Mouse (Mus musculus) heart, embryonic 14.5 days (tissue): Measurements from ENCODE around the gene Rita1. TPM values are rescaled to one million over a fixed set of nuclear protein-coding genes. Genes with fewer than 3 reads are reported as not detected.

Source experiments
- ATAC-seq: fragments of 200-750 bp; cut with Nextera tagmentation; 2 replicates; pipeline ENCODE4 v1.8.0; 2017; ENCODE audit warnings: low read depth, moderate TSS enrichment; ENCODE audit not compliant: insufficient number of reproducible peaks, insufficient read depth, low FRiP score
- H3K27ac ChIP-seq, 2 experiments: fragments of 200-500 bp in 1 of 2; fragments of 300-500 bp in 1 of 2; sonication (generic) in 1 of 2; replicated peaks in 1 of 2; 2 replicates each; pipeline ENCODE4 v1.5.1; 2012 to 2014; ENCODE audit warnings: low read depth in 2 of 2, low read length in 2 of 2, control low read depth in 1 of 2, mild to moderate bottlenecking in 1 of 2, mixed read lengths in 1 of 2; ENCODE audit not compliant: control insufficient read depth in 1 of 2, insufficient read depth in 1 of 2
- H3K27me3 ChIP-seq: fragments of 300-500 bp; sonication (generic); 2 replicates; pipeline ENCODE4 v1.6.1; 2014; ENCODE audit warnings: mild to moderate bottlenecking, low read length, control low read depth; ENCODE audit not compliant: control insufficient read depth, insufficient read depth
- H3K36me3 ChIP-seq: fragments of 300-500 bp; sonication (generic); 2 replicates; pipeline ENCODE4 v1.6.1; 2014; ENCODE audit warnings: mild to moderate bottlenecking, control low read depth, low read length, mixed read lengths; ENCODE audit not compliant: control insufficient read depth, insufficient read depth
- H3K4me1 ChIP-seq, 2 experiments: fragments of 200-500 bp in 1 of 2; fragments of 300-500 bp in 1 of 2; sonication (generic) in 1 of 2; 2 replicates each; pipeline ENCODE4 v1.6.1; 2012 to 2014; ENCODE audit warnings: low read length in 2 of 2, control low read depth in 1 of 2, mixed read lengths in 1 of 2; ENCODE audit not compliant: control insufficient read depth in 2 of 2, insufficient read depth in 2 of 2
- H3K4me2 ChIP-seq: fragments of 300-500 bp; sonication (generic); 2 replicates; pipeline ENCODE4 v1.6.1; 2014; ENCODE audit warnings: mild to moderate bottlenecking, low read length
- H3K4me3 ChIP-seq, 2 experiments: fragments of 200-500 bp in 1 of 2; fragments of 300-500 bp in 1 of 2; sonication (generic) in 1 of 2; 2 replicates each; pipeline ENCODE4 v1.5.1; 2012 to 2014; ENCODE audit warnings: low read length in 2 of 2, mild to moderate bottlenecking in 2 of 2, control low read depth in 1 of 2, low read depth in 1 of 2, moderate library complexity in 1 of 2; ENCODE audit not compliant: control insufficient read depth in 1 of 2, insufficient read depth in 1 of 2
- H3K9ac ChIP-seq: fragments of 300-500 bp; sonication (generic); 2 replicates; pipeline ENCODE4 v1.6.1; 2014; ENCODE audit warnings: mild to moderate bottlenecking, low read length
- H3K9me3 ChIP-seq: fragments of 300-500 bp; sonication (generic); 2 replicates; pipeline ENCODE4 v1.6.1; 2016; ENCODE audit warnings: low read length, control low read depth; ENCODE audit not compliant: control insufficient read depth
- WGBS: fragments of 180-500 bp; shearing (Covaris S2); extraction: QIAGEN DNeasy Blood & Tissue Kit; methylation state at CpG from one replicate; pipeline ENCODE4 v1.1.7; 2014; 5-methylcytosine and 5-hydroxymethylcytosine counted together
- polyA plus RNA-seq: library from polyadenylated mRNA; unstranded; fragments of >200 nt; fragmentation: Nextera tagmentation; extraction: Ambion mirVana; gene quantifications from 2 replicates; pipeline ENCODE4 v1.2.1, GENCODE M21; 2014

The Rita1 gene
- polyA plus RNA-seq, 1 experiment from 2014 or later: 5.6 TPM

GRCm38 (mm10) chr5:120568964-120569363 lies 43.4 kb downstream of the Rita1 start:
- Histone ChIP-seq H3K27ac (no peak overlapping the region), H3K4me1 (peaks cover 51 to 57% of the 10 kb centered on the region in 2 experiments), H3K27me3 (no peaks in the 10 kb centered on the region), H3K4me3 (no peak overlapping the region), H3K9ac (no peak overlapping the region), H3K4me2 (no peak overlapping the region), H3K9me3 (no peaks in the 10 kb centered on the region), H3K36me3 (no peaks in the 10 kb centered on the region)
- ATAC-seq: no peak
- WGBS: 50% methylated on average over 4 of the region's 4 CpGs

GRCm38 (mm10) chr5:120568336-120568768 lies 44.0 kb downstream of the Rita1 start:
- H3K4me3 ChIP-seq: no peak overlapping the region
- H3K4me2 ChIP-seq: no peak overlapping the region
- H3K4me1 ChIP-seq: peaks cover 57 to 62% of the 10 kb centered on the region in 2 experiments
- H3K27me3 ChIP-seq: no peaks in the 10 kb centered on the region
- ATAC-seq: no peak
- H3K9me3 ChIP-seq: no peaks in the 10 kb centered on the region
- 74% methylated on average over 9 of the region's 9 CpGs for WGBS
- H3K27ac ChIP-seq: no peak overlapping the region
- H3K9ac ChIP-seq: no peak overlapping the region
- H3K36me3 ChIP-seq: no peaks in the 10 kb centered on the region

- ATAC-seq: no peak
- no peaks in the 10 kb centered on the region for H3K27me3 ChIP-seq
- no peak overlapping the region for H3K27ac ChIP-seq
- no peak overlapping the region for H3K4me2 ChIP-seq
- H3K36me3 ChIP-seq: no peaks in the 10 kb centered on the region
- peaks cover 63 to 68% of the 10 kb centered on the region in 2 experiments for H3K4me1 ChIP-seq
- no peak overlapping the region for H3K9ac ChIP-seq
- H3K9me3 ChIP-seq: no peaks in the 10 kb centered on the region
- H3K4me3 ChIP-seq: no peak overlapping the region
- WGBS: 64% methylated on average over 14 of the region's 14 CpGs
These were observed 44.6 kb downstream of the Rita1 start for GRCm38 (mm10) chr5:120567761-120568211.

- no peak overlapping the region for H3K4me2 ChIP-seq
These were observed 45.1 kb downstream of the Rita1 start for GRCm38 (mm10) chr5:120567253-120567701.

GRCm38 (mm10) chr5:120566681-120567252 lies 45.6 kb downstream of the Rita1 start:
- Histone ChIP-seq H3K4me1 (peaks cover 65 to 70% of the 10 kb centered on the region in 2 experiments), H3K4me3 (no peak overlapping the region), H3K9ac (peak overlapping the region; percentile 9; the same call in 1 of the 2 replicates), H3K36me3 (no peaks in the 10 kb centered on the region), H3K27ac (peak overlapping the region; percentile 42 to 71), H3K27me3 (no peaks in the 10 kb centered on the region), H3K9me3 (no peaks in the 10 kb centered on the region), H3K4me2 (no peak overlapping the region)
- ATAC-seq: no peak
- 37% methylated on average over 9 of the region's 9 CpGs for WGBS

More at GRCm38 (mm10) chr5:120567253-120567701, 45.1 kb downstream of the Rita1 start:
- no peak overlapping the region for H3K9ac ChIP-seq
- no peak for ATAC-seq
- no peaks in the 10 kb centered on the region for H3K27me3 ChIP-seq
- H3K4me3 ChIP-seq: no peak overlapping the region
- no peaks in the 10 kb centered on the region for H3K9me3 ChIP-seq
- 51% methylated on average over 21 of the region's 21 CpGs for WGBS
- peaks cover 65 to 70% of the 10 kb centered on the region in 2 experiments for H3K4me1 ChIP-seq
- H3K36me3 ChIP-seq: no peaks in the 10 kb centered on the region
- peak overlapping the region; percentile 42 to 71 for H3K27ac ChIP-seq

- H3K4me1 ChIP-seq: peaks cover 61 to 63% of the 10 kb centered on the region in 2 experiments
- peak overlapping the region; percentile 9; the same call in 1 of the 2 replicates for H3K9ac ChIP-seq
- H3K27ac ChIP-seq: peak overlapping the region; percentile 42 to 71
- 64% methylated on average over 5 of the region's 5 CpGs for WGBS
- no peak overlapping the region for H3K4me2 ChIP-seq
- ATAC-seq: no peak
- no peaks in the 10 kb centered on the region for H3K9me3 ChIP-seq
- H3K27me3 ChIP-seq: no peaks in the 10 kb centered on the region
- H3K4me3 ChIP-seq: no peak overlapping the region
- no peaks in the 10 kb centered on the region for H3K36me3 ChIP-seq
These were observed 46.3 kb downstream of the Rita1 start for GRCm38 (mm10) chr5:120566101-120566500.

- H3K27ac ChIP-seq: peak overlapping the region; percentile 42 to 71; a peak in 3 of 4 replicates
These were observed 47.1 kb downstream of the Rita1 start for GRCm38 (mm10) chr5:120565171-120565905.

More at GRCm38 (mm10) chr5:120565171-120565905, 47.1 kb downstream of the Rita1 start:
- Histone ChIP-seq H3K36me3 (no peaks in the 10 kb centered on the region), H3K27me3 (no peaks in the 10 kb centered on the region), H3K4me3 (no peak overlapping the region), H3K4me2 (no peak overlapping the region), H3K9me3 (no peaks in the 10 kb centered on the region), H3K9ac (peak overlapping the region; percentile 9; the same call in 1 of the 2 replicates), H3K4me1 (peaks cover 57 to 63% of the 10 kb centered on the region in 2 experiments)
- WGBS: 64% methylated on average over 15 of the region's 15 CpGs
- no peak for ATAC-seq
